Mouse (Mus musculus): Measurements from ENCODE around the gene Rsbn1l.

The Rsbn1l gene

DNA sequence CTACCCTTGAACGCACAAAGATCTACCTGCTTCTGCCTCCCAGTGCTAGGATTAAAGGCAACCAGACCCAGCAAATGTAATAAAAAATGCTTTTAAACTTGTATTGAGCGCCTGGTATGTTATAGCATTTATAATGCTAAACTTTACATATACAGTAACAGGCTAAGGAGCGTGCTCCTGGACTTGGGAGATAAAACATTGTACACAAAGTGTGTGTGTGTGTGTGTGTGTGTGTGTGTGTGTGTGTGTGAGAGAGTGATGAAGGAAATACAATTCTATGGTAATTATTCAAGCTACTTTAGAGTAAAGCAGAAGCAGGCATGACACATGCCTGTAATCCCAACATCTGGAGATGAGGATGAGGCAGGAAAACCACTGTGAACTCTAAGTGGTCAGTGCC lies at the start of gene Rsbn1l:
Rsbn1l (minus strand) TSS at position 101 of the 400 bp plus-strand sequence.
- peaks cover 14% of the 10 kb centered on the region for H3K36me3 ChIP-seq (ENCODE audit: insufficient read depth, low read length)
- no peak within 1 kb of the TSS for H3K4me3 ChIP-seq (replicated peaks; ENCODE audit: low read length)
- TF ChIP-seq POU5F1 (IDR thresholded peaks at IDR 0.05; ENCODE audit: borderline replicate concordance, low read length) (no peak), CTCF (conservative IDR thresholded peaks at IDR 0.05; ENCODE audit: low read length) (no peak), NANOG (IDR thresholded peaks at IDR 0.05; ENCODE audit: borderline replicate concordance, low read length) (no peak)
- H3K27me3 ChIP-seq (ENCODE audit: insufficient read depth, low read length): no peaks in the 10 kb centered on the region
- H3K9me3 ChIP-seq (ENCODE audit: low read length): no peaks in the 10 kb centered on the region
- H3K4me1 ChIP-seq (replicated peaks; ENCODE audit: low read depth, low read length): peaks cover 53% of the 10 kb centered on the region

DNA sequence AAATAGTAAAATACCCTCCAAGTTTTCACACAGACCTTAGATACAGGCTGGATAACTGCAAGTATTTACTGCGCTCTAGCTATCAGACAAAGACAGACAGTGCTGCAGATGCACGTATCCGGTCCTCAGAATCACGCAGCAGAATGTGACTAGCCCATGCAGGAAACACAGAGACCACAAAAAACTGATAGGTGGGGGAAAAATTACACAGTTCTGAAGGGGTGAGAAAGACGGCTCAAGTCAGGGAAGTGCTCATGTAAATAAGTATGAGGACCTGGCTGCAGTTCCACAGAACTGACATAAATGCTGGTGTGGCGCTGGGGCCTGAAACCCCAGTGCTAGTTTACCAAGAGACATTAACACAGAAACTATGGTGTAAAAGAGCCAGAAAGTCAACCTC lies 46.5 kb upstream of the Rsbn1l start:
- no peak for TF ChIP-seq CTCF (conservative IDR thresholded peaks at IDR 0.05; ENCODE audit: low read length)
- TF ChIP-seq NANOG (IDR thresholded peaks at IDR 0.05; ENCODE audit: borderline replicate concordance, low read length): no peak
- TF ChIP-seq POU5F1 (IDR thresholded peaks at IDR 0.05; ENCODE audit: borderline replicate concordance, low read length): no peak
- no peak overlapping the region for H3K4me3 ChIP-seq (replicated peaks; ENCODE audit: low read length)
- H3K4me1 ChIP-seq (replicated peaks; ENCODE audit: low read depth, low read length): peaks cover 19% of the 10 kb centered on the region
- H3K27me3 ChIP-seq (ENCODE audit: insufficient read depth, low read length): no peaks in the 10 kb centered on the region
- H3K36me3 ChIP-seq (ENCODE audit: insufficient read depth, low read length): peaks cover 60% of the 10 kb centered on the region
- H3K9me3 ChIP-seq (ENCODE audit: low read length): no peaks in the 10 kb centered on the region

DNA sequence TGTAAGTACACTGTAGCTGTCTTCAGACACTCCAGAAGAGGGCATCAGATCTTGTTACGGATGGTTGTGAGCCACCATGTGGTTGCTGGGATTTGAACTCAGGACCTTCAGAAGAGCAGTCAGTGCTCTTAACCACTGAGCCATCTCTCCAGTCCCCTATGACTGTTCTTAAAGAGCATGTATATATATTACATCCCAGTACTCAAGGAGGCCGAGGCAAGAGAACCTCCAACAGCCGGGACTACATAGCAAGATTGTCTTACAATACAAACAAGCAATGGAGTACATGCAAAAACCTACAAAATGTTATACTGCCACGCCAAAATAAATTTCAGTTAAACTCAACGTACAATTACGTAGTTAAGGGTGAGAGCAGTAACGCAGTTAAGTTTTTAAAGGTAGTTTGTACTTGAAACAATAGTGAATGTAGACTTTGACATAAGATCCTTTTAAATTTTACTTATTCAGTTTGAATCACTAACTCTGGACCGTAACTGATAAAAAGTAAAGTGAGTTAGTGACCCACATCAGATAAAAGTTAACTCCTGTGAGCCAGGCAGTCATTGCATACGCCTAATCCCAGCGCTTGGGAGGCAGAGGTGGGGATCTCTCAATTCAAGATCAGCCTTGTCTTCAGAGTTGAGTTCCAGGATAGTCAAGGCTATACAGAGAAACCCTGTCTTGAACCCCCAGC lies 45.6 kb upstream of the Rsbn1l start:
- H3K4me3 ChIP-seq (replicated peaks; ENCODE audit: low read length): no peak overlapping the region
- TF ChIP-seq NANOG (IDR thresholded peaks at IDR 0.05; ENCODE audit: borderline replicate concordance, low read length) (no peak), CTCF (conservative IDR thresholded peaks at IDR 0.05; ENCODE audit: low read length) (no peak), POU5F1 (IDR thresholded peaks at IDR 0.05; ENCODE audit: borderline replicate concordance, low read length) (no peak)
- H3K4me1 ChIP-seq (replicated peaks; ENCODE audit: low read depth, low read length): peaks cover 14% of the 10 kb centered on the region
- H3K9me3 ChIP-seq (ENCODE audit: low read length): no peaks in the 10 kb centered on the region
- peaks cover 70% of the 10 kb centered on the region for H3K36me3 ChIP-seq (ENCODE audit: insufficient read depth, low read length)
- no peaks in the 10 kb centered on the region for H3K27me3 ChIP-seq (ENCODE audit: insufficient read depth, low read length)

DNA sequence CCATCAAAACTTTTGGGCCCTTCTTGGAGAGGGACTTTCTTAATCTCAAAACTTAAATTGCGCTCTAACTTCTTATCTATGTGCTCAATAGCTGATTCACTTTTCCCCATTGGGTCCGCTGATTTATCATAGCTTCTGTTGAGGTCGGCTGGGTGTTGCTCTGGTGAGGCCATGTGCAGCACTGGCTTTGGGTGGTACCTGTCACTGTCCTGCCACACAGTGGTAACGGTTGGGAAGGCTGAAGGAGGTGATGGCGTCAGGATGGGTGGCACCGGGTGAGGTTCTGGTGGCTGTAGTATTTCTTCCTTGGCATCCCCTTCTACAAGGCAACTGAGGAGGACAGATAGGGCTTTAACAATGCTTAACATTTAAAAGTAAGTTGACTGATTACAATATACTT lies 42.2 kb upstream of the Rsbn1l start:
- peaks cover 17% of the 10 kb centered on the region for H3K4me1 ChIP-seq (replicated peaks; ENCODE audit: low read depth, low read length)
- H3K4me3 ChIP-seq (replicated peaks; ENCODE audit: low read length): no peak overlapping the region
- H3K36me3 ChIP-seq (ENCODE audit: insufficient read depth, low read length): peaks cover 84% of the 10 kb centered on the region
- H3K9me3 ChIP-seq (ENCODE audit: low read length): no peaks in the 10 kb centered on the region
- TF ChIP-seq CTCF (conservative IDR thresholded peaks at IDR 0.05; ENCODE audit: low read length) (no peak), NANOG (IDR thresholded peaks at IDR 0.05; ENCODE audit: borderline replicate concordance, low read length) (no peak), POU5F1 (IDR thresholded peaks at IDR 0.05; ENCODE audit: borderline replicate concordance, low read length) (no peak)
- no peaks in the 10 kb centered on the region for H3K27me3 ChIP-seq (ENCODE audit: insufficient read depth, low read length)

DNA sequence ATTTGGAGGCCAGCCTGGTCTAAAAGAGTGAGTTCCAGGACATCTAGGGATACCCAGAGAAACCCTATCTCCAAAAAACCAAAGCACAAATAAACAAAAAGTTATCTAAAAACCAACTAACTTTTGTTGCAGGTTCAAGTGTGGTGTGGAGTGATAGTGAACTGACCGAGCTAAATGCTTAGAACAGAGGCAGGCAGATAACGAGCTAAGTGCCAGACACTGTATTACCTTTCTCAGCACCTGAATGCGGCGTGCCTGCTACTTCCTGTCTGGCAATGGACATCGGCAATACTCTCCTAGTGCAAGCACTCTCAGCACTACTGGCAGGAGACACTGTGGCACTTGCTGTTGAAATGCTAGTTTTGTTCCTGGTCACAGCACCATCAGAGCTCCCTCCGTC lies 41.4 kb upstream of the Rsbn1l start:
- no peak overlapping the region for H3K4me3 ChIP-seq (replicated peaks; ENCODE audit: low read length)
- peaks cover 79% of the 10 kb centered on the region for H3K36me3 ChIP-seq (ENCODE audit: insufficient read depth, low read length)
- no peaks in the 10 kb centered on the region for H3K27me3 ChIP-seq (ENCODE audit: insufficient read depth, low read length)
- no peak for TF ChIP-seq POU5F1 (IDR thresholded peaks at IDR 0.05; ENCODE audit: borderline replicate concordance, low read length)
- no peak for TF ChIP-seq CTCF (conservative IDR thresholded peaks at IDR 0.05; ENCODE audit: low read length)
- TF ChIP-seq NANOG (IDR thresholded peaks at IDR 0.05; ENCODE audit: borderline replicate concordance, low read length): no peak
- no peaks in the 10 kb centered on the region for H3K9me3 ChIP-seq (ENCODE audit: low read length)
- H3K4me1 ChIP-seq (replicated peaks; ENCODE audit: low read depth, low read length): peaks cover 17% of the 10 kb centered on the region

DNA sequence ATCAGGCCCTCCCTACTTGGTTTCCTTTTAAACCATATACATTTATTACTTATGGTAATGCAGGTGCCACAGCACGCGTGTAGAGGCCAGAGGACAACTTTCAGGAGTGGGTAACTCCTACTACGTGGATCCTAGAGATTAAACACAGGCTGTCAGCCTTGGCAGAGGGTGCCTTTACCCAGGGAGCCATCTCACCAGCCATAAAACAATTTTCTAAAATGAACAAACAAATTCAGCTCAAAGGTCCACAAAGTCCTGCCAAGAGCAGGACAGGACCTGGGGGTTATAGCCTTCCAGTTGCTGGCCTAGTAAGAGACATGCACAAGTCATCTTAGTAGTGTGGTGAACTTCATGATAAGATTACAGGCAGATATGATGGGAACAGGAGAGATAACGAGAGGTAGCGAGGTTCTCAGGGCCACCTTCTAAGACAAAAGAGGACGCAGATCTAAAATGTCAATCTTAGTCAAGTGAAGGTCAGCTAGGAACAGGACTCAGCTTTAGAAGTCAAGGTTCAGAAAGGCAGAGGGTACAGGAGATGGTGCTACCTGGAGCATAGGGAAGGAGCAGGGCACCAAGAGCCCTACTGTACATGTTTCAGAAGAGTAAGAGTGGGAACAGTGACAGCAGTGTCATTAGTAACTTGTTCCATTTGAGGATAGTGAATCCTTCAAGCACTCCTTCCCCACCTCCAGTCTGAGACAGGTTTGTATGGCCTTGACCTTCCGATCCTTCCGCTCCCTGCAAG lies 34.0 kb upstream of the Rsbn1l start:
- TF ChIP-seq POU5F1 (IDR thresholded peaks at IDR 0.05; ENCODE audit: borderline replicate concordance, low read length) (no peak), CTCF (conservative IDR thresholded peaks at IDR 0.05; ENCODE audit: low read length) (no peak)
- Histone ChIP-seq H3K4me1 (replicated peaks; ENCODE audit: low read depth, low read length) (peaks cover 13% of the 10 kb centered on the region), H3K27me3 (ENCODE audit: insufficient read depth, low read length) (no peaks in the 10 kb centered on the region), H3K4me3 (replicated peaks; ENCODE audit: low read length) (no peak overlapping the region), H3K36me3 (ENCODE audit: insufficient read depth, low read length) (peaks cover 76% of the 10 kb centered on the region), H3K9me3 (ENCODE audit: low read length) (no peaks in the 10 kb centered on the region)

DNA sequence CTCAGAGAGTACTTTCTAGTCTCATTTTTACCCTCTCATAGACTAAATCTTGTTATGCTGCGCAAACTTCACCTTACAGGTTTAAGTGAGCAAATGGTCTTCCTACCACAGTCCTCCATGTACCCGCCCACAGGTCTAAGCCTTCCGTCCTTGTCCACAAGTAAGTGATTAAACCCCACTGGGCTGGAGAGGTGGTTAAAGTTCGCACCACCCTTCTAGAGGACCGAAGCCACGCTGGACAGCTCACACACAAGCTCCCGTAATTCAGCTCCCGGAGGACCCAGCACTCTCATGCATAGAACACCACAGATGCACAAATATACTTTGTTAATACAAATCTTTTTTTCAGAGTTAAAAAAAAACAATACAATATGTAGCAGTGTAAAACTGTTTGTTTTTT lies 30.1 kb upstream of the Rsbn1l start:
- TF ChIP-seq NANOG (IDR thresholded peaks at IDR 0.05; ENCODE audit: borderline replicate concordance, low read length) (no peak), POU5F1 (IDR thresholded peaks at IDR 0.05; ENCODE audit: borderline replicate concordance, low read length) (no peak), CTCF (conservative IDR thresholded peaks at IDR 0.05; ENCODE audit: low read length) (no peak)
- H3K4me3 ChIP-seq (replicated peaks; ENCODE audit: low read length): no peak overlapping the region
- no peaks in the 10 kb centered on the region for H3K9me3 ChIP-seq (ENCODE audit: low read length)
- no peaks in the 10 kb centered on the region for H3K27me3 ChIP-seq (ENCODE audit: insufficient read depth, low read length)
- peaks cover 5% of the 10 kb centered on the region for H3K4me1 ChIP-seq (replicated peaks; ENCODE audit: low read depth, low read length)
- H3K36me3 ChIP-seq (ENCODE audit: insufficient read depth, low read length): peaks cover 56% of the 10 kb centered on the region

DNA sequence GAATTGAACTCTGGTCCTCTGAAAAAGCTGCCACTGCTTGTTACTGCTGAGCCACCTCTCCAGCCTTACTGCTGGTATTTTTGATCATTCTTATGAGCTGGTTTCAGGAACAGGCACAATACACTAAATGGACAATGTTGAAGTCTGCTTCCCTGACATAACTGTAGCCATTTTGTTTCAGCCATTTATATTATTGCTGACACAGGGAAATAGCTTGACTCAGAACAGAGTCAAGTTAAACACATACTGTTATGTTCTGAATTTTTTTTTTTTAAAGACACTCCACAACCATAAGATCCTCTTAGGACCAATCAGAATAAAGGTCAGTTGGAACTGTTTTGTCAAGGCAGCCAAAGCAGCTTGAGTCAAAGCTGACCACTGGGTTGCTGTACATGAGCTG lies 27.3 kb upstream of the Rsbn1l start:
- H3K9me3 ChIP-seq (ENCODE audit: low read length): no peaks in the 10 kb centered on the region
- no peaks in the 10 kb centered on the region for H3K27me3 ChIP-seq (ENCODE audit: insufficient read depth, low read length)
- TF ChIP-seq POU5F1 (IDR thresholded peaks at IDR 0.05; ENCODE audit: borderline replicate concordance, low read length): no peak
- no peak for TF ChIP-seq CTCF (conservative IDR thresholded peaks at IDR 0.05; ENCODE audit: low read length)
- TF ChIP-seq NANOG (IDR thresholded peaks at IDR 0.05; ENCODE audit: borderline replicate concordance, low read length): no peak
- no peak overlapping the region for H3K4me3 ChIP-seq (replicated peaks; ENCODE audit: low read length)
- H3K4me1 ChIP-seq (replicated peaks; ENCODE audit: low read depth, low read length): peaks cover 7% of the 10 kb centered on the region
- H3K36me3 ChIP-seq (ENCODE audit: insufficient read depth, low read length): peaks cover 30% of the 10 kb centered on the region
